Mouse (Mus musculus): Measurements from ENCODE around the gene Ccdc9b. TPM values are rescaled to one million over a fixed set of nuclear protein-coding genes. Genes with fewer than 3 reads are reported as not detected.

Gene Ccdc9b
- polyA plus RNA-seq, 1 experiment: 0.80 TPM

DNA sequence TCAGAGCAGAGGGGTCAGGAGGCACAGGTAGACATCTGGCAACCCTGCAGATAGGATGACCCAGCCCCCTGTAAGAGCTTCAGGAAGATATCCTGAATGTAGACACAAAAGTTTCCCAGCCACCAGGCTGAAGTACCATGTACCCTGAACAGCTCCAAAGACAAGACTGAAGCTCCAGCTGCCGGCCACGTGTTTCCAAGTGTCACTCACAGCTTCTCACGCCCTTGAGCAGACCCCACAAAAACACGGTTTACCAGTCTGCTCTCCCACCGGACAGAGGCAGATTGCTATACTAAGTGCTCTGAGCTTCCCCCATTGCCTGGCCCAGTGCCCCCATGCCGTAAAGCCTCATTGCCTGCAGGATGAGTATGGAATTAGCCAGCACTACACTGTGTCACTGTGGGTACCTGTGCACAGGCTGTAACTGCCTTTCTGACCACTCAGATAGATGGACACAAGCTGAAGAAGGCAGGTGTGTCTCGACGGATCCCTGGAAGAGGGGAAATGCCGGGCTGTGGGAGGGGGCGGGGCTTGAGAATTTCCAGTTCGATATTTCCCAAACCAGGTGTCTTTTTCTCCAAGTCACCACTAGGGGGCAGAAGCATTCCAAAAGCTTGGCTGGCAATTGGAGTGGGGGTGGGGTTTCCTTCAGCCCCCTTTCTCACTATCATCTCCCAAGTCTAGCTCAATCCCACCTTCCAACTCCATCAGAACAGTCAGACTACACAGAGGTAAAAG is 1.8 kb upstream of the Ccdc9b start:
- TF ChIP-seq POLR2A (IDR thresholded peaks at IDR 0.05; ENCODE audit: control insufficient read depth, low read depth, low read length): no peak
- peak; percentile 46 for TF ChIP-seq CTCF (IDR thresholded peaks at IDR 0.05; ENCODE audit: control insufficient read depth, insufficient read depth, insufficient replicate concordance, low read depth, low read length)
- Histone ChIP-seq H3K36me3 (ENCODE audit: control insufficient read depth, insufficient read depth, low read length) (no peaks in the 10 kb centered on the region), H3K27ac (ENCODE audit: control insufficient read depth, insufficient read depth, low read depth, low read length) (no peak overlapping the region), H3K27me3 (ENCODE audit: control insufficient read depth, insufficient read depth, low read length) (no peaks in the 10 kb centered on the region), H3K4me3 (ENCODE audit: control insufficient read depth, low read depth, low read length) (no peak overlapping the region), H3K4me1 (ENCODE audit: control insufficient read depth, insufficient read depth, low read length) (peaks cover 43% of the 10 kb centered on the region)

DNA sequence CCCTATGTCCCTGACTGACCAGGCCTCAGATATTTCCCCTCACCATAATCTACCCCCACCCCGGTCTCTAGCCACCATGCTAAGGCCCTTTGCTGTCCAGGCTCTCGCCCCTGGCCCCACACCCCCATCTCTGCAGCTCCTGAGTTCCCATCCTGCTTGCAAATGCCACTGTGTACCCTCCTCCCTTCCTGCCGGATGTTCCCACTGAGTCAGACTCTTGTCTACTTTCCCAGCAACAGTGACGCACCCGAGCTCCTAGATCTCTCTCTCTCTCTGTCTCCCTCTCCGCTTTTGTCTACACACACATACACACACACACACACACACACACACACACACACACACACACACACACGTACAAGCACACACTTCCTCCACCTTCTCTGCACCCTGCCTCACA is 1.0 kb upstream of the Ccdc9b start:
- TF ChIP-seq CTCF (IDR thresholded peaks at IDR 0.05; ENCODE audit: control insufficient read depth, insufficient read depth, insufficient replicate concordance, low read depth, low read length): no peak
- no peak for TF ChIP-seq POLR2A (IDR thresholded peaks at IDR 0.05; ENCODE audit: control insufficient read depth, low read depth, low read length)
- Histone ChIP-seq H3K36me3 (ENCODE audit: control insufficient read depth, insufficient read depth, low read length) (no peaks in the 10 kb centered on the region), H3K27me3 (ENCODE audit: control insufficient read depth, insufficient read depth, low read length) (no peaks in the 10 kb centered on the region), H3K4me1 (ENCODE audit: control insufficient read depth, insufficient read depth, low read length) (peaks cover 43% of the 10 kb centered on the region), H3K27ac (ENCODE audit: control insufficient read depth, insufficient read depth, low read depth, low read length) (peak overlapping the region; percentile 56; the same call in 1 of the 2 replicates), H3K4me3 (ENCODE audit: control insufficient read depth, low read depth, low read length) (no peak overlapping the region)

DNA sequence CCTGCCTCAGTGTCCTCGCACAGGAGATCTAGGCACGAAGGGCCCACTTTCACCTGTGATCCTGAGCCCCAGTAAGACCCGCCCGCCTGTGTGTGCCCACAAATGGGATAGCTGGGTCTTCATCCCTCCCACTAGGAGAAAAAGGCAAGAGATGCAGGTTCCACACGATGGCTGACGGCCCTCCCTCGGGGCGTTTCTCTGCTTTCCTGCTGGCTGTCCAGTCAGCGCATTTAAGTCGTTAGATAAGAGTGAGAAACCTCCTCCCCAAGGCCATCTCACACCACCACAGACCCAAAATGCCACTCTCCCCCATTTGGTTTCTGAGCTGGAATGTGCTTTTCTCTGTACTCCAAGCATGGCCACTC is 305 bp upstream of the Ccdc9b start:
- no peaks in the 10 kb centered on the region for H3K27me3 ChIP-seq (ENCODE audit: control insufficient read depth, insufficient read depth, low read length)
- H3K27ac ChIP-seq (ENCODE audit: control insufficient read depth, insufficient read depth, low read depth, low read length): peak overlapping the region; percentile 56

DNA sequence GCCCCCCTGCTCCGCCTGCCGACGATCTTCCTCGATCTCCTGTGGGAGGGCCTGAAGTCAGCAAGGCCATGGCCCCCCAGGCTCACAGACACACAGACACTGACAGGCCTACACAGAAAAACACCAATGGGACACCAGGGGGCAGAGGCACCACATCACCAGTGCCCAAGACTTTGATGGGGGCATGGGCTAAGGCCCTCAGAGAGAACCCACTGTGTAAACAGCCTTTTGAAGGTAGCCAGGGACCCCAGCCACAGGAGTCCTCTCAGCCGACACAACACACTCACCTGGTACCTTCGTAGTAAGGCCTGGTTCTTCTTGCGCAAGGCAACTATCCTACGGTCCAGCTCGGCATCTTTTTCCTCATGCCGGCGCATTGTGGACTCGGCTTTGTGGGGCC is 1.1 kb downstream of the Ccdc9b start:
- Histone ChIP-seq H3K27me3 (ENCODE audit: control insufficient read depth, insufficient read depth, low read length) (no peaks in the 10 kb centered on the region), H3K36me3 (ENCODE audit: control insufficient read depth, insufficient read depth, low read length) (no peaks in the 10 kb centered on the region), H3K27ac (ENCODE audit: control insufficient read depth, insufficient read depth, low read depth, low read length) (no peak overlapping the region; the same call in 1 of the 2 replicates), H3K4me1 (ENCODE audit: control insufficient read depth, insufficient read depth, low read length) (peaks cover 34% of the 10 kb centered on the region), H3K4me3 (ENCODE audit: control insufficient read depth, low read depth, low read length) (no peak overlapping the region)
- TF ChIP-seq CTCF (IDR thresholded peaks at IDR 0.05; ENCODE audit: control insufficient read depth, insufficient read depth, insufficient replicate concordance, low read depth, low read length) (no peak), POLR2A (IDR thresholded peaks at IDR 0.05; ENCODE audit: control insufficient read depth, low read depth, low read length) (no peak)

More for the DNA sequence above, 305 bp upstream of the Ccdc9b start:
- H3K36me3 ChIP-seq (ENCODE audit: control insufficient read depth, insufficient read depth, low read length): no peaks in the 10 kb centered on the region
- H3K4me1 ChIP-seq (ENCODE audit: control insufficient read depth, insufficient read depth, low read length): peaks cover 43% of the 10 kb centered on the region
- TF ChIP-seq POLR2A (IDR thresholded peaks at IDR 0.05; ENCODE audit: control insufficient read depth, low read depth, low read length) (no peak), CTCF (IDR thresholded peaks at IDR 0.05; ENCODE audit: control insufficient read depth, insufficient read depth, insufficient replicate concordance, low read depth, low read length) (no peak)
- no peak overlapping the region for H3K4me3 ChIP-seq (ENCODE audit: control insufficient read depth, low read depth, low read length)

DNA sequence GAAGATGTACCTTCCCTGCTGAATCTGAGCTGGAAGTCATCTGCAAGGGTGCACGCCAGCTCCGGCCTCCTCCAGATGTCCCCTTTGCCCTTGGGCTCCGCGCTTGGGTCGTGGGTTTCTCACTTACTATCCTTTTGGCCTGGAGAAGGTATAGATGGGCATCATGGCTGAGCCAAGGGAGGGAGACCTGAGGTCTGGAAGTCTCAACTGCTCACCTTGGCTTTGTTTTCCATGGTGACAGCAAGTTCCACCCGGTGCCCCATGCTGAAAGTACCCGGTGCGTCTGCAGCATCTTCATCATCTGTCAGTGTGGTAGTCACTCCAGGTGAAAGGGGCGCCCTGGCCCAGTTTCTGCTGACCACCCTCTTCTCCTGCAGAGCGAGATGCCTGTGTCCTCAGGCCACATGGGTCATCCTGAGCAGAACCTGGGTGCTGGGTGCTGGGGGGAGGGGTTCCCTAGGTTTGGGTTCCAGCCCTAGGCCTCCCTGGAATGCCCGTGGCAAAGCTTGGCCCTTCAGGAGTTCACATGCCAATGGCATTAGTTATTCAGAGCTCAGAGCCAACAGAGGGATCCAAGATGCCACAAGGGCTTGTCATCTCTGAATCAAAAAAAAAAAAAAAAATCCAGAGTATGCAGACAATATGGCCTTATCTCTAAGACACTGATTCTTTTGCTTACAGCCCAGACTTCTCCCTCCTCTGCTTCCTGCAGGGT is 2.0 kb downstream of the Ccdc9b start:
- Histone ChIP-seq H3K4me1 (ENCODE audit: control insufficient read depth, insufficient read depth, low read length) (peaks cover 25% of the 10 kb centered on the region), H3K27ac (ENCODE audit: control insufficient read depth, insufficient read depth, low read depth, low read length) (no peak overlapping the region), H3K27me3 (ENCODE audit: control insufficient read depth, insufficient read depth, low read length) (no peaks in the 10 kb centered on the region), H3K36me3 (ENCODE audit: control insufficient read depth, insufficient read depth, low read length) (no peaks in the 10 kb centered on the region), H3K4me3 (ENCODE audit: control insufficient read depth, low read depth, low read length) (no peak overlapping the region)
- TF ChIP-seq POLR2A (IDR thresholded peaks at IDR 0.05; ENCODE audit: control insufficient read depth, low read depth, low read length) (no peak), CTCF (IDR thresholded peaks at IDR 0.05; ENCODE audit: control insufficient read depth, insufficient read depth, insufficient replicate concordance, low read depth, low read length) (no peak)

DNA sequence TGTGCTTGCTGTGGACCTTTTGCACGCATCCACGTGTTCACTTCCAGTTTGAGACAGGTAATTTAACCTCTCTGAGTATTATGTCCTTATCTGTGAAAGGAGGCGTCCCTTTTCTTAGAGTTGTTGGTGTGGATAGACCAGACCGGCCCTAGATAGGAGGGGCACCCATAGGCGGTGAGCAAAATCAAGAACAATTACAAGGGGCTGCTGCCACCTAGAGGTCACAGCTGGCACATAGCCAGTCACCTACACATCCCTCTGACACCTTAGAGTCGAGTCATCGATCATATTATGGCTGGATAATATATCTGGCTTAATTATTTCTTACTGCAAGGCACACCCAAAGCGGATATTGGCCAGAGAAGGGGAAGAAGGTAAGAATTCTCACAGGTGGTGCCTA is 2.6 kb downstream of the Ccdc9b start:
- TF ChIP-seq POLR2A (IDR thresholded peaks at IDR 0.05; ENCODE audit: control insufficient read depth, low read depth, low read length) (no peak), CTCF (IDR thresholded peaks at IDR 0.05; ENCODE audit: control insufficient read depth, insufficient read depth, insufficient replicate concordance, low read depth, low read length) (peak; percentile 19; the same call in 1 of the 2 replicates)
- Histone ChIP-seq H3K36me3 (ENCODE audit: control insufficient read depth, insufficient read depth, low read length) (no peaks in the 10 kb centered on the region), H3K27ac (ENCODE audit: control insufficient read depth, insufficient read depth, low read depth, low read length) (no peak overlapping the region), H3K4me3 (ENCODE audit: control insufficient read depth, low read depth, low read length) (no peak overlapping the region), H3K27me3 (ENCODE audit: control insufficient read depth, insufficient read depth, low read length) (no peaks in the 10 kb centered on the region), H3K4me1 (ENCODE audit: control insufficient read depth, insufficient read depth, low read length) (peaks cover 20% of the 10 kb centered on the region)

DNA sequence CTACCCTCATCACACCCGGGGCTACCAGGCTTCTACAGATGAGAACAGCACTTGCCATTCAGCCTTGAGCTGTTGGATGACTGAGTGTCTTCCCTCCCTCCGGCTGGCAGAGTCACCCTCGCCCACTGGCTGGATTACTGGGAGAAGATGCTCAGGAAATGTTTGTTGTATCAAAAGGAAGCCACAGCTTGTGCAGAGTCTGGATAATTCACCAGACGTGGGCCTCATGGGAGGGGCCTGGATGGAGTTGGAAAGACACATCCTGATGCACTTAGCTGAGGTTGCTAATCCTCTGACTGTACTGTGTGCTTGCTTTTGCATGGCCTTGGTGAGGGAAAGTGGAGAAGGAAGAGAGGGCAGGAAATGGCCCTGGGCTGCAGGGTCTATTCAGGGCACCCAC is 6.4 kb downstream of the Ccdc9b start:
- no peaks in the 10 kb centered on the region; the same call in 1 of the 2 replicates for H3K36me3 ChIP-seq (ENCODE audit: control insufficient read depth, insufficient read depth, low read length)
- H3K4me3 ChIP-seq (ENCODE audit: control insufficient read depth, low read depth, low read length): no peak overlapping the region
- H3K27me3 ChIP-seq (ENCODE audit: control insufficient read depth, insufficient read depth, low read length): no peaks in the 10 kb centered on the region
- no peak for TF ChIP-seq POLR2A (IDR thresholded peaks at IDR 0.05; ENCODE audit: control insufficient read depth, low read depth, low read length)
- no peak for TF ChIP-seq CTCF (IDR thresholded peaks at IDR 0.05; ENCODE audit: control insufficient read depth, insufficient read depth, insufficient replicate concordance, low read depth, low read length)
- no peaks in the 10 kb centered on the region; the same call in 1 of the 2 replicates for H3K4me1 ChIP-seq (ENCODE audit: control insufficient read depth, insufficient read depth, low read length)
- H3K27ac ChIP-seq (ENCODE audit: control insufficient read depth, insufficient read depth, low read depth, low read length): no peak overlapping the region

All from testis, adult 2 months (tissue).